In the genomic region with DNA sequence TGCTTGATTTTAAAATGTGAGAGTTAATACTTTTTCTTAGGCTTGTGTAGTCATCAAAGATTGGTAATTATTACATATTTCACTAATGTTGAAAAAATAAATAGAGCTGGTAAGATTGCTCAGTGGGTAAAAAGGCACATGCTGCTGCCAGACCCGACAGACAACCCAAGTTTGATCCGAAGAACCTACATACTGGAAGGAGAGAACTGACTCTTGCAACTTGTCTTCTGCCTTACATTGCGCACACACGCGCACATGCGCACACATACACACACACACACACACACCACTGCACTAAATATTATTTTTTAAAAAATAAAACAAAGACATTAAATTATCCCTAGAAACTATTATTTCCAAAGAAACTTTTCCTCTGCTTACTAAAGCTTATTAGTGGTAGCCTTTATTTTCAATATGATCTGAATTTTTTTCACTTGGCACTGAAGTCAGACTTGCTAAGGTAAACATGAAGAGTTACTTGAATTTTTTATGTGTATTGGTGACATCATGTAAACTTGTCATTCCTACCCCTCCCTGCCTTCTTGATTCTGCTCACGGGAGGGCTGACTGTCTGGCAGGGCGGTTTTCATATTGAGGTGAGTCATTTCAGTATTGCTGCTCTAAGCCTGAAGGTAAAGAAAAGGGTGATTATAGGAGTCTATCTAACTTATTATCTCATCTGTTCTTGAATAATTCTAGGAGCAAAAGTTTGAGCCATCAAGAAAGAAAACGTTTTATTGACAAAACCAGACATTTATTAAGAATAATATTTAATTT, we compare ENCODE assay signal across 8 mouse cellular contexts. TPM values are rescaled to one million over a fixed set of nuclear protein-coding genes. Genes with fewer than 3 reads are reported as not detected.
DNase-seq lines count a peak whose midpoint lies in the region; ATAC-seq and TF ChIP-seq lines count a peak whose summit lies in the region.

No protein-coding gene starts in this region.

- DNase-seq in kidney, postnatal 0 days (ENCODE audit: low spot score), result no peak
- DNase-seq in kidney, postnatal 36 days, result no peak
- no peak for DNase-seq in intestine, embryonic 14.5 days (ENCODE audit: low spot score)
- DNase-seq in layer of hippocampus, postnatal 25 days (ENCODE audit: extremely low spot score in 1 of 2, low spot score in 1 of 2), result no peak
- DNase-seq in cerebellum, adult 9-11 months, result no peak
- no peak for DNase-seq in left cerebral cortex, adult 18-20 months (ENCODE audit: low spot score in 2 of 2)

- no peak overlapping the region for H3K9ac ChIP-seq in kidney, postnatal 0 days (ENCODE audit: low read depth, low read length)
- peak overlapping the region; percentile 93 for H3K9ac ChIP-seq in intestine, embryonic 14.5 days (ENCODE audit: low read length)
- H3K9ac ChIP-seq in neural tube, embryonic 13.5 days, result no peak overlapping the region

- no peak overlapping the region for H3K27ac ChIP-seq in kidney, postnatal 0 days
- 0 out of 2 replicates have a peak overlapping the region, but pooled peaks have one; percentile 29 for H3K27ac ChIP-seq in brown adipose tissue, adult 24 weeks (replicated peaks; ENCODE audit: low read depth, low read length)
- H3K27ac ChIP-seq in intestine, embryonic 14.5 days (ENCODE audit: low read depth), result no peak overlapping the region
- no peak overlapping the region for H3K27ac ChIP-seq in neural tube, embryonic 13.5 days (replicated peaks)

- peak overlapping the region; percentile 97; the same call in 1 of the 2 replicates for H3K4me3 ChIP-seq in kidney, postnatal 0 days (replicated peaks; ENCODE audit: low read depth, low read length)
- peak overlapping the region; percentile 49 for H3K4me3 ChIP-seq in brown adipose tissue, adult 24 weeks (ENCODE audit: insufficient read depth, low read depth, low read length)
- H3K4me3 ChIP-seq in intestine, embryonic 14.5 days (ENCODE audit: low read depth, low read length), result peak overlapping the region; percentile 94
- peak overlapping the region; percentile 71 for H3K4me3 ChIP-seq in neural tube, embryonic 13.5 days

- WGBS in kidney, postnatal 0 days, result 67% methylated on average over 9 of the region's 9 CpGs
- 66% methylated on average over 9 of the region's 9 CpGs for WGBS in intestine, embryonic 14.5 days
- WGBS in neural tube, embryonic 13.5 days, result 77% methylated on average over 9 of the region's 9 CpGs

- no peaks in the 10 kb centered on the region for H3K27me3 ChIP-seq in kidney, postnatal 0 days (ENCODE audit: insufficient read depth, low read length)
- H3K27me3 ChIP-seq in intestine, embryonic 14.5 days (replicated peaks; ENCODE audit: control insufficient read depth, insufficient read depth, low read length), result no peaks in the 10 kb centered on the region
- no peaks in the 10 kb centered on the region for H3K27me3 ChIP-seq in neural tube, embryonic 13.5 days

- no peak for ATAC-seq in kidney, postnatal 0 days (replicated peaks; ENCODE audit: low FRiP score, low read depth)
- no peak for ATAC-seq in intestine, embryonic 14.5 days (replicated peaks; ENCODE audit: low FRiP score, low TSS enrichment, low read depth)
- no peak for ATAC-seq in neural tube, embryonic 13.5 days (ENCODE audit: low read depth)

- H3K4me2 ChIP-seq in kidney, postnatal 0 days (ENCODE audit: low read length), result peak overlapping the region; percentile 72
- H3K4me2 ChIP-seq in intestine, embryonic 14.5 days (ENCODE audit: low read length), result peak overlapping the region; percentile 74
- peak overlapping the region; percentile 61 for H3K4me2 ChIP-seq in neural tube, embryonic 13.5 days

- H3K9me3 ChIP-seq in kidney, postnatal 0 days (replicated peaks; ENCODE audit: low read length), result no peaks in the 10 kb centered on the region
- no peaks in the 10 kb centered on the region for H3K9me3 ChIP-seq in intestine, embryonic 14.5 days (ENCODE audit: control insufficient read depth, low read length)
- H3K9me3 ChIP-seq in neural tube, embryonic 13.5 days, result no peaks in the 10 kb centered on the region

- no peaks in the 10 kb centered on the region for H3K4me1 ChIP-seq in kidney, postnatal 0 days (replicated peaks; ENCODE audit: insufficient read depth, low read length)
- peaks cover 6% of the 10 kb centered on the region for H3K4me1 ChIP-seq in brown adipose tissue, adult 24 weeks (ENCODE audit: control insufficient read depth, insufficient read depth, insufficient read length, low read length)
- peaks cover 7% of the 10 kb centered on the region for H3K4me1 ChIP-seq in intestine, embryonic 14.5 days (replicated peaks; ENCODE audit: control insufficient read depth, insufficient read depth, low read length)
- H3K4me1 ChIP-seq in neural tube, embryonic 13.5 days (replicated peaks), result peaks cover 13% of the 10 kb centered on the region

- no peak for TF ChIP-seq CTCF in kidney, postnatal 0 days (IDR thresholded peaks at IDR 0.05; ENCODE audit: low read depth)

- no peaks in the 10 kb centered on the region for H3K36me3 ChIP-seq in kidney, postnatal 0 days (ENCODE audit: insufficient read depth, low read length)
- no peaks in the 10 kb centered on the region for H3K36me3 ChIP-seq in intestine, embryonic 14.5 days (ENCODE audit: control insufficient read depth, insufficient read depth, low read length)
- H3K36me3 ChIP-seq in neural tube, embryonic 13.5 days, result no peaks in the 10 kb centered on the region

RNA-seq across cellular contexts. Expression of gene Lrch3, which starts 1.6 kb away (rescaled TPM):
- 14.1 and 15.6 TPM in 2 replicates for polyA plus RNA-seq in kidney, postnatal 0 days (2015; fragmentation: Nextera tagmentation; extraction: Ambion mirVana)
- 10.2 and 13.6 TPM in 2 replicates for polyA plus RNA-seq in brown adipose tissue, adult 24 weeks (2012; ENCODE audit: insufficient read depth, insufficient read length, missing spikeins)
- polyA plus RNA-seq in intestine, embryonic 14.5 days (2014; fragmentation: Nextera tagmentation; extraction: Ambion mirVana), result 22.1 and 22.7 TPM in 2 replicates
- 39.2 and 49.2 TPM in 2 replicates for polyA plus RNA-seq in neural tube, embryonic 13.5 days (2015; fragmentation: Nextera tagmentation; extraction: Ambion mirVana)
- 10 to 100 TPM; 34.7 to 38.7 TPM for total RNA-seq in layer of hippocampus, postnatal 25 days (2021)
- total RNA-seq in left cerebral cortex, adult 18-20 months (2021), result 10 to 100 TPM; 36.3 to 40.1 TPM

RNA-seq across cellular contexts. Expression of gene Rubcn, which starts 37.9 kb away (rescaled TPM):
- polyA plus RNA-seq in kidney, postnatal 0 days (2015; fragmentation: Nextera tagmentation; extraction: Ambion mirVana), result 12.0 and 14.1 TPM in 2 replicates
- 9.6 and 12.6 TPM in 2 replicates for polyA plus RNA-seq in brown adipose tissue, adult 24 weeks (2012; ENCODE audit: insufficient read depth, insufficient read length, missing spikeins)
- 18.2 and 19.3 TPM in 2 replicates for polyA plus RNA-seq in intestine, embryonic 14.5 days (2014; fragmentation: Nextera tagmentation; extraction: Ambion mirVana)
- polyA plus RNA-seq in neural tube, embryonic 13.5 days (2015; fragmentation: Nextera tagmentation; extraction: Ambion mirVana), result 27.6 and 28.3 TPM in 2 replicates
- total RNA-seq in layer of hippocampus, postnatal 25 days (2021), result 10 to 100 TPM; 54.2 to 54.3 TPM
- 10 to 100 TPM; 70.2 to 71.9 TPM for total RNA-seq in left cerebral cortex, adult 18-20 months (2021)

RNA-seq across cellular contexts. Expression of gene Fyttd1, which starts 38.2 kb away (rescaled TPM):
- polyA plus RNA-seq in kidney, postnatal 0 days (2015; fragmentation: Nextera tagmentation; extraction: Ambion mirVana), result 113 and 115 TPM in 2 replicates
- 24.4 and 45.4 TPM in 2 replicates for polyA plus RNA-seq in brown adipose tissue, adult 24 weeks (2012; ENCODE audit: insufficient read depth, insufficient read length, missing spikeins)
- polyA plus RNA-seq in intestine, embryonic 14.5 days (2014; fragmentation: Nextera tagmentation; extraction: Ambion mirVana), result 103 and 107 TPM in 2 replicates
- 100 and 112 TPM in 2 replicates for polyA plus RNA-seq in neural tube, embryonic 13.5 days (2015; fragmentation: Nextera tagmentation; extraction: Ambion mirVana)
- 100 to 1,000 TPM; 115 to 122 TPM for total RNA-seq in layer of hippocampus, postnatal 25 days (2021)
- total RNA-seq in left cerebral cortex, adult 18-20 months (2021), result 100 to 1,000 TPM; 110 to 118 TPM
